9 mouse cellular contexts compared by ENCODE assay signal in the genomic region with DNA sequence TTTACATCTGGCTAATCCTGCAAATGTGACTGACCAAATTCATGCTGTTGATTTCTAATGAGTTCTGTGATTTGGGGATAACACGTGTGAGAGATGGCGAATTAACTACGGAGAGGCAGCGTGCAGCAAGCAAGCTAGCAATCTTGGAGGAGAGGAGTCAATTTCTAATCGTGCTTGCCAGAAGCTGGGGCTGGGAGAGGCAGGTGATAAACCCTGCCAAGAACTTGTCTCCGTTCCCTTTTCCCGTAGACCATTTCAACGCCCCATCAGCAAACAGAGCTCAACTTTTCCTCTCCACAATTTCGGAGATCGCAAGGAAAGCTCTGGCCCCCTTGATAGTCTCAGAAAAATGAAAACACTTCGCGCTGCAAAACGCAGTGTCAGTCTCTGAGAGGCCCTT.
DNase-seq lines count a peak whose midpoint lies in the region; ATAC-seq lines count a peak whose summit lies in the region.
"Had no signal": no experiment of that assay in that cellular context is flagged by ENCODE, and none has a peak within 500 bp of the region (broad histone marks: within the 10 kb centered on the region; RNA-seq: fewer than 3 reads in every experiment).

No protein-coding gene starts in this region.

- no peaks in the 10 kb centered on the region for H3K36me3 ChIP-seq in intestine, embryonic 16.5 days (ENCODE audit: control insufficient read depth, insufficient read depth, low read length)
- no peaks in the 10 kb centered on the region for H3K36me3 ChIP-seq in stomach, embryonic 16.5 days (ENCODE audit: control insufficient read depth, insufficient read depth, low read length)

- peak; percentile 16 for DNase-seq in ovary, postnatal 14 days (ENCODE audit: low spot score)
- DNase-seq in ovary, postnatal 36 days (ENCODE audit: low spot score): no peak
- DNase-seq in heart, adult 18-20 months: peak; percentile 43 to 47
- DNase-seq in left cerebral cortex, postnatal 25 days (ENCODE audit: low spot score in 2 of 2): no peak
- no peak for DNase-seq in urinary bladder, postnatal 10 days (ENCODE audit: low spot score)
- no peak for DNase-seq in adrenal gland, adult (ENCODE audit: inconsistent age in 2 of 2, low spot score in 1 of 2)

- H3K4me1 ChIP-seq in intestine, embryonic 16.5 days (ENCODE audit: control insufficient read depth, insufficient read depth, low read length): peaks cover 14% of the 10 kb centered on the region
- peaks cover 14% of the 10 kb centered on the region for H3K4me1 ChIP-seq in stomach, embryonic 16.5 days (ENCODE audit: control insufficient read depth, insufficient read depth, low read length)

- peak overlapping the region; percentile 28; the same call in 1 of the 2 replicates for H3K27ac ChIP-seq in intestine, embryonic 16.5 days (ENCODE audit: low read length)
- peak overlapping the region; percentile 6; the same call in 1 of the 2 replicates for H3K27ac ChIP-seq in stomach, embryonic 16.5 days (ENCODE audit: low read length)

- no peak for ATAC-seq in intestine, embryonic 16.5 days
- ATAC-seq in stomach, embryonic 16.5 days (ENCODE audit: insufficient read depth, low FRiP score): no peak; the same call in 1 of the 2 replicates

- 11% methylated on average over 13 of the region's 13 CpGs for WGBS in intestine, embryonic 16.5 days
- WGBS in stomach, embryonic 16.5 days: 17% methylated on average over 13 of the region's 13 CpGs

- H3K9me3 ChIP-seq in intestine, embryonic 16.5 days (ENCODE audit: control insufficient read depth, low read length): 0 out of 2 replicates have a peak, but pooled peaks cover 3% of the 10 kb centered on the region
- H3K9me3 ChIP-seq in stomach, embryonic 16.5 days (replicated peaks; ENCODE audit: control insufficient read depth, low read length): no peaks in the 10 kb centered on the region

- no peak overlapping the region for H3K9ac ChIP-seq in intestine, embryonic 16.5 days (ENCODE audit: low read depth, low read length)
- H3K9ac ChIP-seq in stomach, embryonic 16.5 days (ENCODE audit: low read length): 0 out of 2 replicates have a peak overlapping the region, but pooled peaks have one; percentile 15

- peak overlapping the region; percentile 44 for H3K4me2 ChIP-seq in intestine, embryonic 16.5 days (ENCODE audit: low read depth, low read length)
- H3K4me2 ChIP-seq in stomach, embryonic 16.5 days (ENCODE audit: low read depth, low read length): 0 out of 2 replicates have a peak overlapping the region, but pooled peaks have one; percentile 1

- H3K4me3 ChIP-seq in intestine, embryonic 16.5 days (ENCODE audit: low read length): 0 out of 2 replicates have a peak overlapping the region, but pooled peaks have one; percentile 7
- no peak overlapping the region for H3K4me3 ChIP-seq in stomach, embryonic 16.5 days (replicated peaks; ENCODE audit: low read length)
- H3K4me3 ChIP-seq: erythroblast, embryonic 14.5 days had no signal

- intact Hi-C loops in left cerebral cortex, postnatal 25 days (cut with DNase I): no loop called here

- no peaks in the 10 kb centered on the region for H3K27me3 ChIP-seq in intestine, embryonic 16.5 days (replicated peaks; ENCODE audit: control insufficient read depth, insufficient read depth, low read length)
- no peaks in the 10 kb centered on the region for H3K27me3 ChIP-seq in stomach, embryonic 16.5 days (ENCODE audit: control insufficient read depth, insufficient read depth, low read length)

Comparison
In these comparisons a context has a peak if more than half of its experiments do, and no peak if none do; other contexts are left out.
1. DNase-seq: peak in ovary, postnatal 14 days (single experiment) and heart, adult 18-20 months (2 of 2); none in ovary, postnatal 36 days (single experiment), left cerebral cortex, postnatal 25 days (0 of 2), urinary bladder, postnatal 10 days (single experiment) and adrenal gland, adult (0 of 2).